Mouse (Mus musculus): ENCODE data around the gene Galr3. TPM values are rescaled to one million over a fixed set of nuclear protein-coding genes. Genes with fewer than 3 reads are reported as not detected.
"Not testable (repeated sequence)": the region's sequence is repeated elsewhere in the genome, so short reads cannot be mapped to it uniquely, and the experiment has no call there.

Gene Galr3
- total RNA-seq (2015) (not detected in 2 replicates), total RNA-seq (2017) (not detected in 2 replicates)

DNA sequence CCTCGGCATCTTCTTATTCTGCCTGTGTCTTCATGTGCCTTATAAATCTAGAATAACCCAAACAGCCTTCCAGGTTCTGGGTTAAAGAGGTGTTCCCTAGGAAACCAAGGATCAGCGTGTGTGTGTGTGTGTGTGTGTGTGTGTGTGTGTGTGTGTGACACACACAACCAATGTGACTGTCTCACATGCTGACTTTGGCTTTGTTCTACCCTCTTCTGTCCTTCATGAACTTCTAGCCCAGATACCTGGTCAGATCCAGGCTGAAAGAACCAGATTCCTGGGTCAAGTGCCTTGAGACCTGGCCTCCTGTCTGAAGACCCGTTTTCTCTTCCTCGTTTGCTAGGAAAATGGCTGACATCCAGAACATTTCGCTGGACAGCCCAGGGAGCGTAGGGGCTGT is at the start of gene Galr3:
Galr3 (plus strand) TSS at position 301 of the 400 bp plus-strand sequence.
- no peak for ATAC-seq (ENCODE audit: poor library complexity, severe bottlenecking)

DNA sequence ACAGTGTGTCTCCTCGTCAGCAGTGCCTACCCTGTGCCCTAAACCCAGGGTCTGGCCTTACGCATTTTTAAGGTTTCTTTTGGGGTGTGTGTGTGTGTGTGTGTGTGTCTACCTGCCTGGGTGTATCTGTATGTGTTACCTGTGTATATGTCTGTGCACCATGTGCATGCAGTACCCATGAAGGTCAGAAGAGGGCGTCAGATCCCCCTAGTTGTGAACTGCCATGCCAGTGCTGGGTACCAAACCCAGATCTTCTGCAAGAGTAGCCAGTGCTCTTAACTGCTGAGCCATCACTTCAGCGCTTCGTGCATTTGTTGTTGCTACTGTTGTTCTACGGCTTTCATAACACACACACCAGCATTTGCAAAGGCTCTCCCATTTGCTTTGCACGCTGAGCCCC is 49.5 kb upstream of the Galr3 start:
- ATAC-seq (ENCODE audit: poor library complexity, severe bottlenecking) = no peak

DNA sequence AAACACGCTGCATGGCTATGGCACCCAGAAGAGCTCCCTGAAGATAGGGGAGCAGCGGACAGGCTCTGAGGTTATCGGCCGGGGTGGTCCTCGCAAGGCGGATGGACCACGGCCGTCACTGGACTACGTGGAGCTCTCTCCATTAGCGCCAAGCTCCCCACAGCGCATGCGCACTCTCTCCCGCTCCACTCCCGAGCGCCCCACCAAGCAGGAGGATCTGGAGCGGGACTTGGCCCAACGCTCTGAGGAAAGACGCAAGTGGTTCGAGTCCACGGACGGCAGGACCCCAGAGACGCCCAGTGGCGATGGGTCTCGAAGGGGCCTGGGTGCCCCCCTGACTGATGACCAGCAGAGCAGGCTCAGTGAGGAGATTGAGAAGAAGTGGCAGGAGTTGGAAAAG is 48.8 kb upstream of the Galr3 start:
- ATAC-seq (ENCODE audit: poor library complexity, severe bottlenecking) = no peak

DNA sequence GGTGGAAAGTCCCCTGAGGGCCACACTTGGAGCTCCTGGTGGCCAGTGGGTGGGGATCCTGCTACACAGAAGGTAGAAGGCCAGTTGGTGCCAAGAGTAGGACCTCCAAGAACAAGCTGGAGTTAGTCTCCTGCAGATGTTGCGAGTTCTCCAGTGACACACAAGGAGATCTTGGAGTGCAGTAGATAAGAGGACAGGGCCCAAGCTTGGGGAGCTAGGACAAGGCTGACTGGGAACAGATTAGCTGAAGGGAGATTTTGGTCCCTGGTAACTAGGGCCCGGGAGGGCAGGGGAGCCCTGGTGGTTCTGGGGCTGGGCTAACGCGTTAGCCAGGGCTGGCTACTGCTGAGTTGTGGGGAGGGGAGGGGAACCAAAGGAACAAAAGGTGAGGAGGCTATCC is 45.8 kb upstream of the Galr3 start:
- no peak for ATAC-seq (ENCODE audit: poor library complexity, severe bottlenecking)

DNA sequence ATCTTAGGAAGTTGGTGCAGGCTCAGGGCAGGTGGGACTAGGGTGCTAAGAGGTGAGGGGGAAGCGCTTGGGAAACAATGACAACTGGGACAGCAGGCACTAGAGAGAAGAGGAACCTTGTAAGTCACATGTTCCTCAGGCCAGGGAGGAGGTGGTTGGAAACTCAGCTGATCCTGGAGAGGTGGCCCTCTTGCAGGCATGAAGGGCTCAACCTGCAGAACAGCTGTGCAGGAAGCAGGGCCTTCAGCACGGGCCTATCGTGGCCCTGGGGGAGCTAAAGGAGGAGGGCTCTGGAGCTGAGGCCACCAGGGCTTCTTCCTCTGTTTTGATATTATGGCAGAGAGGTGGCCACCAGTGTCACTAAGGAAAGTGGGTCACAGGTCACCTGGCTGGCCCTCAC is 45.0 kb upstream of the Galr3 start:
- ATAC-seq (ENCODE audit: poor library complexity, severe bottlenecking) = 0 out of 2 replicates have a peak, but pooled peaks have one; percentile 38

DNA sequence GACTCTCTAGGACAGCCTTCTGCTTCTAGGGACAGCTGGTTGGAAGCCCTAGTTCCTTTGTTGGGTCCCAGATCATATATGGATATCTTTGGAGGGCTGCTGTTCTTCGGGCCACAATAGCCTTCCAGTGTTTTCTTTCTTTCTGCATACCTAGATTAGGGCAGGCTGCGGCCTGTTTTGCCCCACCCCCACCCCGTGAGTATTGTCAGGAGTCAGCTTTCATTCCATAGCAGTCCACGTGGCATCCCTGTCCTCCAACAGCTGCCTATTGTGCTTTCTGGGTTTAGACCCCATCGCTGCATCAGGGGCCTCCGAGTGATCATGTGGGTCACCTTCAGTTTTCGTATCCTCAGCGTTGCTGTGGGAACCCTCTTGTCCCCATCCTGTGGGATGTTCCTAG is 43.3 kb upstream of the Galr3 start:
- ATAC-seq (ENCODE audit: poor library complexity, severe bottlenecking) = no peak

DNA sequence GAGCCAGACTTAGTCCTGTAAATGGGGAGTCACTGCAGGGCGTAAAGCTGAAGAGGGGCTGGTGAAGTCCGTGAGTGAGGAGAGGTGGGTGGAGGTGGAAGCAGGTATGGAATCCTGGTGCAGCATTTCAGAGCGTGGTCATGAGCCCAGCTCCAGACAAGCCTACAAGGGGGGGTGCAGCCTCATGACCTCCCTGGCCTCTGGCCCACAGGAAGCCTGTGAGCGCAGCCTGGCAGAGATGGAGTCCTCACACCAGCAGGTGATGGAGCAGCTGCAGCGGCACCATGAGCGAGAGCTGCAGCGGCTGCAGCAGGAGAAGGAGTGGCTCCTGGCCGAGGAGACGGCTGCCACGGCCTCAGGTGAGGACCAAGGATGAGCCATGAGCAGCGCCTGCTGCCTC is 42.1 kb upstream of the Galr3 start:
- no peak for ATAC-seq (ENCODE audit: poor library complexity, severe bottlenecking)

DNA sequence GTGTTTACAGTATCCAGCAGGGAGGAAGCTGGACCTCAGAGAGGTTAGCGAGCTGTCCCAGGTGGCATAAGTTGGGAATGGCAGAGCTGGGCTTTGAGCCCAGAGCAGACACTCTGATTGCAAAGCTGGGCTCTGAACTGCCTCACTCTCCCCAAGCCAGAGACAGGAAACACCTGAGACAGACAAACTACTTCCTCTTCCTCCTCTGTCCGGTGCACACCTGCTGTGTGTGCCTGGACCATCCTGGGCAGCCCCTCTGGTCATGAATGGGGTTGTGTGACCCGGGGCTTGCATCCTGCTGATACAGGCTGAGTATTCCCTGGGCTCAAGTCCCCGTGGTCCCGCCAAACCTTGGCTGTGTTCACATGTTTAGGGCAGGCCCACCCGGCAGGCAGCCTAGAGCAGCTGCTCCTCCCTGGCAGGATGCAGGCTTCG is 41.3 kb upstream of the Galr3 start:
- ATAC-seq (ENCODE audit: poor library complexity, severe bottlenecking) = no peak

DNA sequence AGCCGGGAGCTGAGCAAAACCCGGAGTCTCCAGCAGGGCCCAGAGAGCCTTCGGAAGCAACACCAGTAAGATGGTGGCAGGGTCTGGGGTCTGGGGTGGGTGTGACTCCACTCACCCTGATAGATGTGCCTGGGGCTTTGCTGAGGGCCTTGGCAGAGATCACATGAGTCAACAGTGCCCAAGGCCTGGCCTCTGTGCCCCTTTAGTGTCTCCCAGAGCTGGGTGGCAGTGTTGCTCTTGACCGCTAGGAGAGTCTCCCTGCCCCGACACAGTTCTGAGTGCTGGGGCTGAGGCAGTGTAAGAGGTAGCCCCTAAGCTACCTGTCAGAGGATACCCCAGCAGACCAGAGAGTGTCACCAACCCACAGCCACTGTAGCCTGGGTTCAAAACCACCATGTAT is 40.1 kb upstream of the Galr3 start:
- no peak for ATAC-seq (ENCODE audit: poor library complexity, severe bottlenecking)

DNA sequence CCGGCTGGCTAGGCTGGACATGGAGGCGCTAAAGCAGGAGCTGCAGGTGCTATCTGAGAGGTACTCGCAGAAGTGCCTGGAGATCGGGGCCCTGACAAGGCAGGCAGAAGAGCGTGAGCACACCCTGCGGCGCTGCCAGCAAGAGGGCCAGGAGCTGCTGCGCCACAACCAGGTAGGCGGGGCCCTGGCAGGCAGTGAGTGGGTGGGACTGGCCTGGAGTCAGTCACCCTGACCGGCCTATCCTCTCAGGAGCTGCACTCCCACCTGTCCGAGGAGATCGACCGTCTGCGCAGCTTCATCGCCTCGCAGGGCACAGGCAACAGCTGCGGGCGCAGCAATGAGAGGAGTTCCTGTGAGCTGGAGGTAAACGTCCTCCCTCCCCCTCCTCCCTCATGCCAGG is 39.6 kb upstream of the Galr3 start:
- ATAC-seq (ENCODE audit: poor library complexity, severe bottlenecking) = no peak

DNA sequence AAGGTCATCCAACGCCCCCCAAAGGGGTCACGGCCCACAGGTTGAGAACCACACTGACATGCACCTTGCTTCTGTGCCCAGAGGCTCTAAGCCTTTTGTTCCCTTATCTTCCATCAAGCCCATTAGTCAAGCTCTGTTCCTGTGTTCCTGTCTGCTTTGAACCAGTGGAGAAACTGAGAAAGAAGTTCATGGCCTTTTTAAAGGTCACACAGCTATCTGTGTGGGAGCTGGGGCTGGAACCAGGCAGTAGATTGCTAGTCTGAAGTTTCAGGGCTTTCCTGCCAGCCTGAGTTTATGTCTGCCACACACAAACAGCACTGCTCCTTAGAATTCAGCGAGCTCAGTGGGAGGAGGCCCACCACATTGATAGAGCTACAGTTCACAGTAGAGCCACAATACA is 38.6 kb upstream of the Galr3 start:
- no peak for ATAC-seq (ENCODE audit: poor library complexity, severe bottlenecking)

DNA sequence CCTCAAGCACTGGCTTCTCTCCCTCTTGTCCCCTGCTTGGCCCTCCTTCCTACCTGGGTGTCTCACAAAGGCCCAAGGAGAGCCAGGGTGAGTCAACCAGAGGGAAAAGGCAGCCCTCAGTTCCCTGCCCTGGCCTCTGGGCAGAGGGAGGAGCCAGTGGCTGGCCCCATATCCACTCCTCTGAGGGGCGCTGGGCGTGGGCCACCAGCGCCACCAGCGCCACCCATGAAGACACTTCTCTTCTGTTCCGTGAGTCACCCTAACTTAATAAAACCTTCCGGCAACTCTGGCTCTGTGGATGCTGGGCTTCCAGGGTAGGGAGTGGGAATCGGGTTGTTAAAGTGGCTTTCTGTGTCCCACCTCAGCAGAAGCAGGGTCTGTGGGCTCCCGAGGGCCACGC is 36.1 kb upstream of the Galr3 start:
- no peak for ATAC-seq (ENCODE audit: poor library complexity, severe bottlenecking)

DNA sequence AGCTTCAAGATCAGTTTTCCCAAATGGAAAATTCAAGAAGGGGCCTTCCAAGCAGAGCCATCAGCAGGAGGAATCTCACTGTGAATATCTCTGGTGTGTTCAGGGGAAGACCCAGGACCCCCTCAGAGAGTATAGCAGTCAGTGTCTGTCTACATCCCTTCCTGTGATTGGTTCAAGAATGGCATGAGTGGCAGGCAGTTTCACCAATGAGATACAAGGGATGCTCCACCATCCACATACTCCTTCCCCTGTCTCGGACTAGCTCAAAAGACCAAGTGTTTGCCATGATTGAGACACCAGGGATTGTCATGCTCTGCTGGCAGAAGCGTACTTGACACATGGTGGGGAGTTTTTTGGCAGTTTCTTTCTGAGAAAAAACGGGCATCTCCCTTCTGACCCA is 35.0 kb upstream of the Galr3 start:
- ATAC-seq (ENCODE audit: poor library complexity, severe bottlenecking) = no peak

DNA sequence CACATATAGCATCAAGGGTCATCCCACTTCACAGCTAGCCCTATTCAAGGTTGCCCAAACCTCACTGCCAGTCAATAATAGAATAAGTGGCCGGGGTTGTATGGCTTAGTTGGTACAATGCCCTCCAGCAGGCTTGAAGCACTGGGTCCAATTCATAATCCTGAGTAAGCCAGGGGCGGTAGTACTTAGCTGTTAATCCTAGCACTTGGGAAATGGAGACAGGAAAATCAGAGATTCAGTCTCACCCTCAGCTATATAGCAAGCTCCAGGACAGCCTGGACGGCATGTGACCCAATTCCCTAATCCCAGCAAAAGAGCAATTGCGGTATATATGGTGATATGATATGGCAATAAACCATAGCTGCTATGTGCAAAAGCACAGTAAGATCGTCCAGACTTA is 34.6 kb upstream of the Galr3 start:
- ATAC-seq (ENCODE audit: poor library complexity, severe bottlenecking) = no peak

DNA sequence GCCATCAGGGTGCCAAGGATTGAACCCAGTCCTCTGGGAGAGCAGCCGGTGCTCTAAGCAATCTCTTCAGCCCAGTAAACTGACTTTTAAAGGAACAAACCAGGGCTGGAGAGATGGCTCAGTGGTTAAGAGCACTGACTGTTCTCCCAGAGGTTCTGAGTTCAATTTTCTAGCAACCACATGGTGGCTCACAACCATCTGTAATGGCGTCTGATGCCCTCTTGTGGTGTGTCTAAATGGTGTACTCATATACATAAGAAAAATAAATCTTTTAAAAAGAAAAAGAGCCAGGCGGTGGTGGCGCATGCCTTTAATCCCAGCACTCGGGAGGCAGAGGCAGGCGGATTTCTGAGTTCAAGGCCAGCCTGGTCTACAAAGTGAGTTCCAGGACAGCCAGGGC is 33.8 kb upstream of the Galr3 start:
- not testable (repeated sequence) for ATAC-seq (ENCODE audit: poor library complexity, severe bottlenecking)

DNA sequence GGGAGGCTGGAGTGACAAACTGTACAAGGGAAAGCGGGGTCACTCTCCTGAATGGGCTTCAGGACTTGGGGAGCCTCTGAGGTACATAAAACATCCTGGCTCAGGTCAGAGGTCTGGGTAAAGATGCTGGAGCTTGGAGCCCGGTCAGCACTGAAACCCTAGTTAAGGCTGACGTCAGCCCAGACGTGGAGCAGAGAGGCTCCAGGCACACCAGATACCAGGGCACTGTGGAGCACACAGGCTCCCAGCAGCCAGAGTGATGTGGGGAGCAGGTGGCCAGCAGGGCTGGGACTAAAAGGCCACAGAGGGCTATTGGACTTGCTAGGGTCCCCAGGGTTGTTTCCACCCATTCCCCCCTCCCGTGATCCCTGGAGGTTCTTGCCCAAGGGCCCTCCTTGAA is 32.0 kb upstream of the Galr3 start:
- no peak for ATAC-seq (ENCODE audit: poor library complexity, severe bottlenecking)

DNA sequence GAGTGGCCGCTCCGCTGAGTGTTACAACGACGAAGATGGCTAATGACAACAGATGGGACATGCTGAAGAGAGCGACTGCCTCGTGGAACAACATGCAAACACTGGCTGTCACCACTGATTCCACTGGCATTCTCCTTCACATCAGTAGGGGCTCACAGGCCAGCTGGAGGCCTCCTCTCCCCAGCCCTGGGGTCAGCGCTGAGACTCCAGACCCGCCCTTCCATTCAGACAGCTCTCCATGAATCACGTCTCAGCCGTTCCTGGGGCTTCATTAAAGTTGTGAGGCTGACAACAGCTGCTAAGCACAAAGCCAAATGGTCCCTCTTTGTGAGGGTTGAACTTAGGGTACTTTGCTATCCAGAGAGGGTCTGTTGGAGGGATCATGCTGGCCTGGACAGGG is 30.1 kb upstream of the Galr3 start:
- no peak for ATAC-seq (ENCODE audit: poor library complexity, severe bottlenecking)

DNA sequence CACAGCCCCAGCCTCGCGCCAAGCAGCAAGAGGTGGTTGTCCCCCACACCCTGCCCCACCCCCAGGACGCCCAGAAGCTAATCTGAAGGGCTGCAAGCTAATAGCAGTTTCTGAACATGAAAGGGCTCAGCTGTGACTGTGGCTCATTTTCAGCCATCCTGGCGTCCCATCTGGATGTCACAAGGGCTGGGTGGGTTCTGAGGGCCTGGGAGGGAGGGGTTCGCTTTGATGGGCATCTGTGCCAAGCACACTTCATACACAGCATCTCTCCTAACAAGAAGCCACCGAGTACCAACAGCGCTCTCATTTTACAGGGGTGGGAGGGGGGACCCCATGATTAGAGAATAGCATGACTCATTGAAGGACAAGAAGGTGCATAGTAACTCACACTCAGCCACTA is 28.3 kb upstream of the Galr3 start:
- no peak for ATAC-seq (ENCODE audit: poor library complexity, severe bottlenecking)

DNA sequence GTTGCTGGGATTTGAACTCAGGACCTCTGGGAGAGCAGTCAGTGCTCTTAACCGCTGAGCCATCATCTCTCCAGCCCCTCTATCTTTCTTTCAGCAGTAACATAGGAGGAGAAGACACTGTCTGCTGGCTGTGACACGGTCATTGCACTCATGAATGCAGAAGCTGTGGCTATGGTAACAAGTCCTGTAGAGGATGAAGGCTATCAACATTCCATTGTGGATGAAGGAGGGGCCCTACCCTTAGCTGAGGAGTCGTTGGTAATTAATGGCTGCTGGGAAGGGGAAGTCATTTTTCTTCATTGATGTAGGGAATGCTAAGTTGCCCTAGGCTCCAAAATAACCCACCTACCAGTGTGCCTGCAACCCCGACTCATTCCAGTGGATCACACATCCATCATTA is 23.5 kb upstream of the Galr3 start:
- ATAC-seq (ENCODE audit: poor library complexity, severe bottlenecking) = no peak

DNA sequence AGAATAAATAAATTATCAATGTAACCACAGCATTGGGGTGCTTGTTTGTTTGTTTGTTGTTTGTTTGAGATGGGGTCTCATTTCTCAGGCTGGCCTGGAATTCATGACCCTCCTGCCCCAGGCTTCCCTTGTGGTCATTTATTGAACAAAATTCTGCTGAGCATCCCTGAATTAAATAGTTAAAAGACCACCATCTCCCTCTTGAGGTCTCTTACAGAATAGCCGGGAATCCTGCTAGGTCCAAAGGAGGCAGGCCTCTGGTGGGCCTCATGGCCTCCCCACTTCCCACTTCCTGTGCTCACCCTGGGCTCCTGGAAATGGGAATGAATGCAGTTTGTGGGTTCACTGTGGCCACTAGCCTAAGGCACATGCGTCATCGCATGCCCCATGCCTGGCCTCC is 22.8 kb upstream of the Galr3 start:
- ATAC-seq (ENCODE audit: poor library complexity, severe bottlenecking) = no peak

DNA sequence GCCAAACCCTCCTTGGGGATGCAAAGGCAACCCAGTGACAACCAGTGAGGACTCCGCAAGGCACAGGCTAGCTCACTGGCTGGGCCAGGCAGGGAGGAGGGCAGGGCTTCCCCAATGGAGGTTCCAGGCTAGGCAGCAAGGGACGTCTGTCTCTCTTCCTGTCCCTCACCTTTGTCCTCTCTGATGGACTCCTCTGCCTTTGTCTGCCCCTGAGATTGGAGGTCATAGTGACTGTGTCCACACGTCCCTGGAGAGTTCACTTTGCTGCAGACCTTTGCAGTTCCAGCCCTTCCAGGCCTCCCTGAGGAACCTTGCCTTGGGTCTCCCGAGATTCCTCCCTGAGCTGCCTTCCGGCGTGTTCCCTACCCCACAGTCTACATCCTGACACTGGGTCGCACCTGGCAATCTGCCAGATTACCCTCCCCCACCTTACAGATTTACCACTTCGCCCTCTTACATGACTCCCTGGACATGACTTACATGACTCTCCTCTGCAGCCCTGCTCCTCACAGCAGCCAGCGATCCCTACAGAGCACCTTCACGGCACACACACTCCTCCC is 18.9 kb upstream of the Galr3 start:
- ATAC-seq (ENCODE audit: poor library complexity, severe bottlenecking) = no peak

DNA sequence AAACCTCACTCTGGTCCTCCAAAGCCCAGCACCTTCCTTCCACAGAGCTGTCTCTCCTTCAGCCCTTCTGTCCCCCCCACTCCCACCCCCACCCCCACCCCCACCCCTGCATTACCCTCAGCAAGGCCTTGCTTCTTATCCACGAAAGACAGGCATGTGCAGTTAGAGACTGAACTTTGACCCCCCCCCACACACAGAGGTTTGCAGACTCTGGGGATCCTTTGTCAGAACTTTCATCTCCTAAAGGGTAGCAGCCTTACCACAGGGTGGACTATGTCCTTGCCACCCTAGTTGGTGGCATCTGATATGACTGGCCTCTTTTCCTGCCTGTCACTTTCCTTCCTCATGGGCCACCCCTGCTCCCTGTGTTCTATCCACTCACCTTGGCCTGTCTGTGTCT is 18.3 kb upstream of the Galr3 start:
- ATAC-seq (ENCODE audit: poor library complexity, severe bottlenecking) = no peak

DNA sequence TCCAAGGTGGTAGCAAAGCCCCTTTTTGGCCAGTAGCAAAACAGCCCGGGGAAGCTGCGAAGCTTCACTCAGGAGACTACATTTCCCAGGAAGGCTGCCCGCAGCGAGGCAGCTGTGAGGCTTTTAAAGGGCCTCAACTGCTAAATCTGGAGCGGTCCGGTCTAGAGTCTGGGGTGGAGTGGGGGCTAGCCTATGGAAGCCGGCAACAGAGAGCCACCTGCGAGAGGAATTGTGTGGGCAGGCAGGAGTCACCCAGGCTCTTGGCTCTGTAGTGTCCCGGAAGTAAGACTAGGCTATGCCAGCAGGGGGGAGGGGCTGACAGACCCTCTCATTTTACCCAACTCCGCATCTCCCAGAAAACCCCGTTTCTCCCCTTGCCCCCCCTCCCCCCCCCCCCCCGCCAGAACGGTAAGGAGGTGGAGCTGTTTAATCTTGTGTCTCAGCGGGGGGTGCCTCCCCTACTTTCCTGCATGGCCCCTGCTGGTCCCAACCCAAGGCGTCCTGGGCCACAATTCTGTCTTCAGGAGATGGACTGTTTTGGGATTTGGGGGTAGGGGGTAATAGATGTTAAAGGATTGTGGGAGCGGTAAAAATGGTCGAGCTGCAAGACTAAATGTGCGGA is 15.9 kb upstream of the Galr3 start:
- ATAC-seq (ENCODE audit: poor library complexity, severe bottlenecking) = no peak

All from megakaryocyte, adult 5-6 weeks (primary cell).